Mouse (Mus musculus): ENCODE measurements at regions not wholly inside any gene's neighbourhood (a gene's known extent, or its start where the extent isn't known, plus 50 kb on each side); places are given as distances from the start of the nearest gene placed in this dataset.
A peak's percentile ranks its signal among the peaks of the same experiment; 100 is the strongest.

DNA sequence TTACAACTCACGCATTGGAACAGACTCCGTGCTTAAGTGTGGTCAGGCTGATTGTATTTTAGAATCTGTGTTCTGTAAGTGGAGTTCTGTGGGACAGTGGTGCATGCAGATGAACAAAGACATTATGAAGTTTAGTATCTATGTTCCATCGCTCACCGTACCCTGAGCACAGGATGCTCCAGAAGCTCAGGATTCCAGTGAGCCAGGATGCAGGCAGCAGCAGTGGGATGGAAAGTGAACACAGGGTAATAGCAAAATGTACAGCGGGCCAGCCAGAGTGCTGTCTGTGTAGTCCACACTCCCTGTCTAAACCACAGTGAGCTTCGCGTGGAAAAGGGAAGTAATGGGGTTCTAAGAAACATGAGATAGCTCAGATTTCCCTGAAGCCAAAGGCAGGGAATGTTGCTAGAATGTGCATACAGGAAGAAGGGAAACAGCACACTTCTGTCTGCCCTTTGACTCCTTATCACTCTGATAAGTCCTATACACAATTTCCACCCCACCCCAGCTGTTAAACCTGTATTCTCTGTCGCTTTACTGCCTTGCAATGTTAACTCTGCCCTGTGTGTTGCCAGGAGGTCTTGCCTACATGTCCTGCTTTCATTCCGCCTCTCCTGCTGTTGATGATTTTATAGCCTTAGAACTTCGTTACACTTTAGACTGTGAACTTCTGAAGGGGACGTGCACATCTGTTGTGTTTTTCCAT is 178.3 kb upstream of the Btg1 start:
- no peak for DNase-seq

DNA sequence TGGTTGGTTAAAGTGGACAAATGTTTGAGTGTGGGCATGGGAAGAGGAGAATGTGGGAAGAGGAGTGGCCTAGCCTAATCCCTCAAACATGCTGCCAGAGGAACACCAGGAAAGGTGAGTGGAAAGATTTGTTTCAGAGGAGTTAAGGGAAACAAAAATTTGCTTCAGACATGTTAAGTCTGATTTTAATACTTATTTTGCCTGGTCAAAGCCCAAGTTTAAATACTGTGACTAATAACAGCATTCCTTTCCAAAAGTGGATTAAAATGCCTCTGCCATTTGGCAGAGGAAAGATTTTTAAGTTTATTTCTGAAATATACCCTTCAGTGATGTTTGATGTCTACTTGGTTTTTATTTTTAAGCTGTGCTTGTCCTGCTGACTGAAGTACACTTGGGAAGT is 174.6 kb upstream of the Btg1 start:
- no peak for DNase-seq

DNA sequence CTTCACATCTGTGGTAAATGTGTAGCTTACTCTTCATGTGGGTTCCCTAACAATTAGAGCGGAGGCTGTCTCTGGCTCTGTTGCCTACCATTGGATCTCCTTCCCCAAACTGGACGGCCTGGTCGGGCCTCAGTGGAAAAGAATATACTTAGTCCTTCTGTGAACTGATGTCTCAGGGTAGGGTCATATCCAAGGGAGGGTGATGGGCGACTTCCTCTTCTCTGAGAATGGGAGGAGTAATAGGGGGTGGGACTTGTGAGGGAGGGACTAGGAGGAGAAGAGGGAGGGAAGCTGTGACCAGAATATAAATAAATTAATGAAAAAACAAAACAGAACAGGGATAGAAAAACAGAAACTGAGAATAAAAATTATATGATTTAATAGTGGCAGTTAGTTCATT is 166.5 kb upstream of the Btg1 start:
- DNase-seq, result no peak

DNA sequence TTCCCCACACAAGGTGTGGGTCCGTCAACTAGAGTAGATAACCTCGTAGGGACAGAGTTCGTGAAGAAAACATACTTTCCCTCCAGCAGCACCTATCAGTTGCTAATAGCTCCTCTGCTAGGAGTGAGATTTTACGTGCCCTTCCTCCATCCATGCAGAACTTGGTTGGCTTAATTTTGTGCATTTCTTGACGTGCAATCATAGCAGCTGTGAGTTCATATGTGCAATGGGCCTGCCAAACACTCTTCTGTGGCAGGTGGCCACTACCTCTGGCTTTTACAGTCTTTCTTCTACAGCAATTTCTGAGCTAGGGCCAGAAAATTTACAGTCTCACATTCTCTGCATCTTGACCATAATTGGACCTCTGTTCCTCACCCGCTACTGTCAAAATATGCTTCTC is 161.9 kb upstream of the Btg1 start:
- DNase-seq, result no peak

- no peak for DNase-seq
These were observed 158.3 kb upstream of the Btg1 start for GRCm38 (mm10) chr10:96458551-96458950.

DNA sequence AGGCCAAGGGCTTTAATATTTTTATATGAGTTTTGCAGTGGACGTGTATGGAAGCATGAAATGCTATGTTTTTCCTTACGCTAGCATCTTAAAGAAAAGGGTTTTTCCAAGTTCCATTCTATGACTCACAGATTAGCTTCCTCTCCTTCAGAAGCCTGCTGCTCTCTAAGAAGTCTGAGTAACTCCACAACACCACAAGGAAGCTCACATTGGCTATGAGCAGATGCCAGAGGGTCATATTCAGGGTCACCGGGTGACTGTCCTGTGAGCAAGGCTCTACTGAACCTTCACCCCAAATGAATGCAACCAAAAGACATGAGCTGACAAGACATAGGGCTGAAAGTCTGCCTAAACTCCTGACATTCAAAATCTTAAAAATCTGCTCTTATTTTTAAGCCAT is 157.6 kb upstream of the Btg1 start:
- no peak for DNase-seq

GRCm38 (mm10) chr10:96460151-96460550 is 156.7 kb upstream of the Btg1 start:
- no peak for DNase-seq

DNA sequence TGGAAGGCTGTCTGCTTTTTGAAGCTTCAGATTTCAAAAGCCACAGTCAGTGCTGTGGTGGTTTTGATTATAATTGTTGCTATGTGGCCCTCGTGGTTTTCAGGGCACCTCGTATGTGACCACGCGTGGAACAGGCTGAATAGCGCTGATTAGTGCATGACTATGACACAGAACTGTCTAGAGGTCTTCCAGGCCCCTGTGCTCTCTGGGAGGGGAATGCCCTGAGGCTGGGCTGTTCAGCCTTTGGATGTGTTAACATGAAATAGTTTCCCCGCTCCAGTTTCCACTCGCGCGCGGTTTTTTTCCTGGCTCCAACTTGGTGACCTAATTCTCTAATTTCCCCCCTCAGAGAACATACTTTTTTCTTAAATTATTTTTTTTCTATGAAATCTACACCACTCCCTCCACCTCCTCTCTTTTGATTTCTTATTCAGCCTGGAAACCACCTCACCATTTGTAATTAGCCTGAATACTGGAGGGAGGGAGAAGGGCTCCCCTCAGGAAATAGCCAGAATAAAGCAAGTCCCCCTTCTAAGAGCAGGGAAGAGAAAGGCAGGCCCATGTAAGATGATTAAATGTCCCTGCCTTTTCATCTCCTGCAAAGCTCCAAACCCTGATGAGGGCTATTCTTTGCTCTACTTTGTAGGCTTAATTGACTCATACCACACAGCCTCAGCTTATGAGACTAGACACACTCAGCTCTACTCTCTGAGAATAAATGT is 156.0 kb upstream of the Btg1 start:
- no peak for DNase-seq

GRCm38 (mm10) chr10:96465967-96466366 is 150.8 kb upstream of the Btg1 start:
- no peak for DNase-seq

DNA sequence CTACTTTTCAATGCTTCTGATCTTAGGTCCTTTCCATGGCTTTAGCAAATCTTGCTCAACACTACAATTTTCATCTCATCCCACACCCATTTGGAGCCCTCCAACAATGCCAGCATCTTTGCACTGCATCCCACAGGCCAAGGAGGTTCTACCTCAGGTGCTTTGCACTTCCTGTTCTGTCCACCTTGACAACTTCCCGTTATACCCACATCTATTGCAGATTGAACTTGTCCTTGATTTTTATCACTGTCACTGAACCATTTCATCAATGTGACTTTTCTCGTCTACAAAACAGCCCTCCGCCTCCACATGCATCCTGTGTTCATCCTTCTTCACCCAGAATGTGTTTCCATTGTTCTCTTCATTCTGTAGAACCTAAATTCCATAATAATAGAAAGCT is 150.0 kb upstream of the Btg1 start:
- DNase-seq, result peak; percentile 17

- no peak for DNase-seq
These were observed 149.1 kb upstream of the Btg1 start for GRCm38 (mm10) chr10:96467661-96468060.

DNA sequence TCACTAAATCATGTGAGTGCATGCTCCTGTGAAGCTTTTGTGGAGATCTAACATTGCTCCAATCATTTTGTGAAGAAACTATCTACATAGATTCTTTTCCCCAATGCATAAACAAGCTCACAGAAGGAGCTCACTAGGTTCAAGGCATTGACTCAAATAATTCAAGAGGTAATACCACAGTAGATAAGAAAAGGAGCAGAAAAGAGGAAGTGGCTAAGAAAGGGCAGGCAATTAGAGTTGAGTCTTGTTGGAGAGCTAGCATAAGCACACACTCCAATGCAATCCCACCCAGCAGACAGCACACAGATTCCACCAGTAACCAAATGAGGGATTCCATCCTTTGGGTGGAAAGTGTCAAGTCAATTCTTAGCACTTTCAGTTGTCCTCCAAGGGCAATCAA is 145.3 kb upstream of the Btg1 start:
- DNase-seq, result no peak

DNA sequence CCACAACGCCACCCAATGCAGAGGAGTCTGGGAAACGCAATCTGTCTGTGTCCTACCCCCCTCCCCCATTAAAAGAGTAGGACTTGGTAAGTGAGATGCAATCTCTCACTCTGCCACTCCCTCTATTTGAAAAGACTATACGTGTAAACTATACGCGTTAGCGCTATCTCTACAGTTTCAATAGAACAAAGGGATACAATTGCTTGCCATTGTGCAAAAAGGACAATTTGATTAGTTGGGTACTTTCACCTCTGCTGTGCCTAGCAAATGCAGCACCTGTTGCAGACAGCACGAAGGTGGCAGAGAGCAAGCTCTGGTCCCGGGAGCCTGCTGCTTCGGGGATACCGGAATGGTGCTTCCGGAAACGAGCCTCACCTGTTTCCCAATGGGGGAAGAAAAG is 137.5 kb upstream of the Btg1 start:
- no peak for DNase-seq

DNA sequence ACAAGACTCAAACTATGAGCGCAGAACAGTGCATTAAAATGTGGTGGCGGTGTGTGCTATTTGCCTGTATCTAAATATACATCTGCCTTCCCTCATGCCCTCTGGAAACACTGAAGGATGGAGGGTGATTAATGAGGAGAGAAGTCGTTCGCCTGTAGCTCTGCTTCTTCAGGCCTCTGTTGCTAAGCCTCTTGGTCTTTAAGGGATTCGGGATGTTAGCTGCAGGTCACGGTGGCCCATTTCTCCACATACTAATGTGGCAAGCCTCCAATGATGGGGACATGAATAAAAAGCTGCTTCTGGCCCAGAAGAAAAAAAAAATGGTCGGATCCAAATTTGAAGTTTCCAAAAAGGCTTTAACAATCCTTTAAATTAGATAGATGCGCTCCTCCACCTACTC is 137.0 kb upstream of the Btg1 start:
- DNase-seq, result no peak

GRCm38 (mm10) chr10:96480453-96481324 is 136.1 kb upstream of the Btg1 start:
- no peak for DNase-seq

DNA sequence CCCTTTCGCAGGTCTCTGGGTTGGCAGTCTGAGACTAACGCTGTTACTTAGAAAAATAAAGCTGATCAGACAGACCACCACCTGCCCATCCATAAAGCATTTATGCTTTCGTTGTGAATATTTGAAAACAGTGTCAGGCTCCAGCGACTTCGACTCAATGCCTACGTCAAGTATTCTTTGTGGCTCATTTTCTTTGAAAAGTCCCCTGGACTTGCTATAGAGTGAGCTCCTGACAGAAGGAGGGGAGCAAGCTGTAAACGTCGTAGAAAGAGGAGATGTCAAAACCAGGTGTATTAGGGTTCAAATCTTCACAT is 135.5 kb upstream of the Btg1 start:
- DNase-seq, result no peak

- DNase-seq, result no peak
These were observed 130.1 kb upstream of the Btg1 start for GRCm38 (mm10) chr10:96486724-96487123.

GRCm38 (mm10) chr10:96493706-96494105 is 123.1 kb upstream of the Btg1 start:
- DNase-seq, result no peak

GRCm38 (mm10) chr10:96496700-96497099 is 120.1 kb upstream of the Btg1 start:
- DNase-seq, result no peak

- no peak for DNase-seq
These were observed 119.3 kb upstream of the Btg1 start for GRCm38 (mm10) chr10:96497482-96497881.

- no peak for DNase-seq
These were observed 117.5 kb upstream of the Btg1 start for GRCm38 (mm10) chr10:96499274-96499673.

- no peak for DNase-seq
These were observed 114.6 kb upstream of the Btg1 start for GRCm38 (mm10) chr10:96502090-96502728.

- no peak for DNase-seq
These were observed 114.1 kb upstream of the Btg1 start for GRCm38 (mm10) chr10:96502736-96503135.
